Mouse (Mus musculus) limb, embryonic 14.5 days (tissue): ENCODE results near the gene Pitpna. TPM values are rescaled to one million over a fixed set of nuclear protein-coding genes. Genes with fewer than 3 reads are reported as not detected.

ENCODE experiments used
- ATAC-seq: fragments of 200-750 bp; cut with Nextera tagmentation; 2 replicates; pipeline ENCODE4 v1.8.0; 2017; ENCODE audit warnings: low read depth, moderate number of reproducible peaks, moderate TSS enrichment; ENCODE audit not compliant: low FRiP score
- DNase-seq: peaks from one replicate; pipeline ENCODE4 v3.0.0-alpha.2; 2015; ENCODE audit warnings: low spot score
- H3K27ac ChIP-seq: fragments of 300-500 bp; sonication (generic); replicated peaks from 2 replicates; pipeline ENCODE4 v1.5.1; 2014; ENCODE audit warnings: low read depth, mild to moderate bottlenecking, low read length, moderate library complexity, mixed read lengths
- H3K27me3 ChIP-seq: fragments of 300-500 bp; sonication (generic); 2 replicates; pipeline ENCODE4 v1.6.1; 2014; ENCODE audit warnings: low read length, mixed read lengths; ENCODE audit not compliant: control insufficient read depth, insufficient read depth
- H3K36me3 ChIP-seq: fragments of 300-500 bp; sonication (generic); 2 replicates; pipeline ENCODE4 v1.6.1; 2014; ENCODE audit warnings: mild to moderate bottlenecking, low read length, moderate library complexity, mixed read lengths; ENCODE audit not compliant: control insufficient read depth, insufficient read depth
- H3K4me1 ChIP-seq: fragments of 300-500 bp; sonication (generic); 2 replicates; pipeline ENCODE4 v1.6.1; 2014; ENCODE audit warnings: antibody characterized with exemption, low read length, mixed read lengths; ENCODE audit not compliant: control insufficient read depth, insufficient read depth
- H3K4me2 ChIP-seq: fragments of 300-500 bp; sonication (generic); replicated peaks from 2 replicates; pipeline ENCODE4 v1.6.1; 2014; ENCODE audit warnings: low read depth, mild to moderate bottlenecking, low read length, moderate library complexity; ENCODE audit not compliant: severe bottlenecking
- H3K4me3 ChIP-seq: fragments of 300-500 bp; sonication (generic); replicated peaks from 2 replicates; pipeline ENCODE4 v1.5.1; 2014; ENCODE audit warnings: low read length
- H3K9ac ChIP-seq: fragments of 300-500 bp; sonication (generic); 2 replicates; pipeline ENCODE4 v1.6.1; 2014; ENCODE audit warnings: mild to moderate bottlenecking, low read depth, low read length, moderate library complexity; ENCODE audit not compliant: severe bottlenecking
- H3K9me3 ChIP-seq: fragments of 300-500 bp; sonication (generic); 2 replicates; pipeline ENCODE4 v1.6.1; 2016; ENCODE audit warnings: low read length; ENCODE audit not compliant: control insufficient read depth
- POLR2A ChIP-seq: fragments of 200-500 bp; IDR thresholded peaks from 2 replicates; pipeline ENCODE4 v1.8.0; 2012; ENCODE audit warnings: inconsistent platforms, mild to moderate bottlenecking, moderate library complexity, borderline replicate concordance; ENCODE audit not compliant: insufficient read depth, insufficient read length; ENCODE audit errors: extremely low read depth
- WGBS: fragments of 180-500 bp; shearing (Covaris S2); extraction: QIAGEN DNeasy Blood & Tissue Kit; methylation state at CpG from one replicate; pipeline ENCODE4 v1.1.7; 2014; 5-methylcytosine and 5-hydroxymethylcytosine counted together
- polyA plus RNA-seq, 2 experiments: library from polyadenylated mRNA; depleted of rRNA in 1 of 2; stranded (reverse) in 1 of 2; unstranded in 1 of 2; fragments of >200 nt; fragmentation: Nextera tagmentation in 1 of 2; extraction: Ambion mirVana in 1 of 2; gene quantifications; 2 replicates each; pipeline versions ENCODE4 v1.2.1 to v1.2.3; 2012 to 2014

The Pitpna gene
- polyA plus RNA-seq, 2 experiments = 78.6 to 80.3 TPM

DNA sequence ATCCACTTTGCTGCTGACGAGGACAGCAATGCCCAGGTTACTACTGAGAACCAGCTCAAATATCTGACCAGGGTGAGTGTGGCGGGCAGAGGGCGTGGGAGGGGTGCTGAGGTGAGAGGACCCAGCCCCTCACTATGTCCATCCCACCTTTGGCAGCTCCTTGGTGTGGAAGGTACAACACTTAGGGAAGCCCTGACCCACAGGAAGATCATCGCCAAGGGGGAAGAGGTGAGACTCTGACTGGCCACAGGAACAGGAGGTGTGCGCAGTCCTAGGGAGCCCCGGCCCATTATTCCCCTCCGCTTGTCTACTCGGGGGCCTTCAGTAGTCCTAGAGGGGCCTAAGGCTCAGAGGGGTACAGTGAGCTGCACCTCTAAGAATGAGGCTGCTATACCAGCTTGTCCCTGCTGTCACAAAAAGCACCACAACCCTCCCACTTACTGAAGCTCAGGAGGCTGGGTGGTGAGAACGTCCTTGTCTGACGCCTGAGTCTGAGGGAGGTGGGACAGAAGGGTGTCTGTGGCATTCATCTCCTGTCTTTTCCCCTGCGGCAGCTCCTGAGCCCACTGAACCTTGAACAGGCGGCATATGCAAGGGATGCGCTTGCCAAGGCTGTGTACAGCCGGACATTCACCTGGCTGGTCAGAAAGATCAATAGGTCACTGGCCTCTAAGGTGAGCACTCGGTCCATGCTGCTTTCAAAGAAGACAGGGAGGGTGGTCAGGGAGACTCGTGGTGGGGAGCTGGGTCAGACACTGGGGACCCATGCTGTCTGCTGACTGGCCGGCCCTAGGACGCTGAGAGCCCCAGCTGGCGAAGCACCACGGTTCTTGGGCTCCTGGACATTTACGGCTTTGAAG lies 73.3 kb downstream of the Pitpna start:
- no peaks in the 10 kb centered on the region for H3K27me3 ChIP-seq
- no peak overlapping the region for H3K27ac ChIP-seq
- WGBS = 86% methylated on average over 21 of the region's 21 CpGs
- H3K4me2 ChIP-seq = no peak overlapping the region
- H3K4me1 ChIP-seq = peaks cover 9% of the 10 kb centered on the region; the same call in 1 of the 2 replicates
- no peak overlapping the region for H3K4me3 ChIP-seq
- no peak for ATAC-seq
- no peaks in the 10 kb centered on the region for H3K9me3 ChIP-seq
- H3K9ac ChIP-seq = no peak overlapping the region
- no peak for TF ChIP-seq POLR2A
- DNase-seq = no peak
- peaks cover 73% of the 10 kb centered on the region for H3K36me3 ChIP-seq

DNA sequence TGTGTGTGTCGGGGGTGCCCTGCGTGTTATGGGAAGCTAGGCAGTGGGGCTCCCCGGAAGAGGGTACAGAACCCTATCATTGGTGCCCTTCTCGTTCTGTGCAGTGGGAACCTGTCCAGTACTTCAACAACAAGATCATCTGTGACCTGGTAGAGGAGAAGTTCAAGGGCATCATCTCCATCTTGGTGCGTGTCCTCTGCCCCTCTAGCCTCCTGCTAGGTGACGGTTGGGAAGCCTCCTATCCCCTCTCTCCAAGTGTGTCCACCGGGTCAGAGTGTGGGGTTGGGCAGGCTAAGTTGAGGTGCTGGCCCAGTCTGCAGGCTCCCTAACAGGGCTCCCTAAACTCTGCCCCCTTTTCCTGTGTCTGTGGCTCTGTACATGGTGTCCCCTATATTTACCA lies 74.2 kb downstream of the Pitpna start:
- Histone ChIP-seq H3K9ac (no peak overlapping the region), H3K4me3 (no peak overlapping the region), H3K27ac (no peak overlapping the region), H3K4me2 (no peak overlapping the region), H3K4me1 (0 out of 2 replicates have a peak, but pooled peaks cover under 1% of the 10 kb centered on the region), H3K36me3 (peaks cover 83% of the 10 kb centered on the region), H3K9me3 (no peaks in the 10 kb centered on the region), H3K27me3 (no peaks in the 10 kb centered on the region)
- DNase-seq (no peak), ATAC-seq (no peak)
- no peak for TF ChIP-seq POLR2A
- 93% methylated on average over 7 of the region's 7 CpGs for WGBS

DNA sequence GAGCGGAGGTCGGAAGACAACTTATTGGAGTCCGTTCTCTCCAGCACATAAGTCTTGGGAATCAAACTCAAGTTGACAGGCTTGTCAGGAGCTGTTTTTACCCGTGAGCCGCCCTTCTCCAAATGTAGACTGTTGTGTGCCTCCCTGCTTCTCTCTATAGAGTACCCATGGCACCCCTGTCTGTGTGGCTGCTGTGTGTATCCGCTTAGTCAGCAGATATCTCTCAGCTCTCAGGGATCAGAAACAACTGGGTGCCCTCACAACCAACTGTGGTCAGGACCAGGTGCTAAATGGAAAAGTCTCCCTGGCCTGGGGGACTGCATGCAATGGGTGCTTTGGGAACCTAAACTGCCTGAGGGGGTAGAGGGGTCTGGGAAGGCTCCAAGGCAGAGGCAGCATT lies 78.4 kb downstream of the Pitpna start:
- Histone ChIP-seq H3K27me3 (no peaks in the 10 kb centered on the region), H3K36me3 (peaks cover 88% of the 10 kb centered on the region), H3K4me2 (no peak overlapping the region), H3K4me1 (no peaks in the 10 kb centered on the region), H3K4me3 (no peak overlapping the region), H3K9ac (no peak overlapping the region), H3K27ac (no peak overlapping the region), H3K9me3 (no peaks in the 10 kb centered on the region)
- 94% methylated on average over 6 of the region's 6 CpGs for whole genome bisulfite sequencing
- ATAC-seq (no peak), DNase-seq (no peak)
- TF ChIP-seq POLR2A = no peak

DNA sequence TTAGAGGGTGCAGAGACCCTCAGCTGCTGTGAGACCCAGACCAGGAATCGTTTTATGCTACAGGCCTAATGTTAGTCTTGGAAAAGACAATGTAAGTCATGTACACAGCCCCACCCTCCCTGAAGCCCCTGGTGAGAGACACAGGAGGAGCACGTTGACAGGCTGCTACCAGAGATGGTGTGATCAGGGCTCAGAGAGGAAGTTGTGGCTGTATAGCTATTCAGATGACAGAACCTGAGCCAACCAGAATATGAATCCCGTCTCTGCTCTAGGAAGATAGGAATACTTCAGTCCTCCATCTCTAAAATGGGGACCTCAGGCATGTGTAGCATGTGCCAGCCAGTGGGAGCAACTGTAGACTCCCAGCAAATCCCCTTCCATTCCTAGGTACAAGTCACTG lies 80.7 kb downstream of the Pitpna start:
- no peak for ATAC-seq
- peaks cover 90% of the 10 kb centered on the region for H3K36me3 ChIP-seq
- no peak overlapping the region for H3K4me2 ChIP-seq
- H3K9me3 ChIP-seq = no peaks in the 10 kb centered on the region
- no peak for DNase-seq
- H3K27me3 ChIP-seq = no peaks in the 10 kb centered on the region
- no peaks in the 10 kb centered on the region for H3K4me1 ChIP-seq
- H3K4me3 ChIP-seq = no peak overlapping the region
- no peak for TF ChIP-seq POLR2A
- no peak overlapping the region for H3K27ac ChIP-seq
- 79% methylated on average over 3 of the region's 3 CpGs for WGBS
- no peak overlapping the region for H3K9ac ChIP-seq

DNA sequence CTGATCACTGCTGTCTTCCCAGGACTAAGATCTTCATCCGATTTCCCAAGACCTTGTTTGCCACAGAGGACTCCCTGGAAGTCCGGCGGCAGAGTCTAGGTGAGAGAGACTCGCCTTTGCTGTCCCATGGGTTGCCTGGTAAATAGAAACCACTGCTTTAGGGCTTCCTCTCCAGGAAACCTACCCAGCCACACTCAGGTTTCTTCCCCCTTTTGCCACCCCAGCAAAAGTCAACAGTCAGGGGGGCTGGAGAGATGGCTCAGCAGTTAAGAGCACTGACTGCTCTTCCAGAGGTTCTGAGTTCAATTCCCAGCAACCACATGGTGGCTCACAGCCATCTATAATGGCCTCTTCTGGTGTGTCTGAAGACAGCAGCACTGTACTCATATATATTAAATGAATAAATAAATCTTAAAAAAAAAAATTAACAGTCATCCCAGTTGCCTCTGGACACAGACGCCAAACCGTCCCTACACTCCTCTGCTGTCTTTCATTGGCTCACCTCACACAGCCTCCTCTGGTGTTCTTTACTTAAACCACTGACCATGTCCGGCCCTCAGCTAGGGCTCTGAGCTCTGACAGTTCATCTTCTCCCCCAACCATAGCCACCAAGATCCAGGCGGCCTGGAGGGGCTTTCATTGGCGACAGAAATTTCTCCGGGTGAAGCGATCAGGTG lies 81.4 kb downstream of the Pitpna start:
- no peak overlapping the region for H3K4me3 ChIP-seq
- H3K27me3 ChIP-seq = no peaks in the 10 kb centered on the region
- ATAC-seq (no peak), DNase-seq (no peak)
- 88% methylated on average over 11 of the region's 11 CpGs for WGBS
- H3K9me3 ChIP-seq = no peaks in the 10 kb centered on the region
- no peak overlapping the region for H3K27ac ChIP-seq
- no peak for TF ChIP-seq POLR2A
- no peak overlapping the region for H3K4me2 ChIP-seq
- no peaks in the 10 kb centered on the region for H3K4me1 ChIP-seq
- H3K36me3 ChIP-seq = peaks cover 89% of the 10 kb centered on the region
- H3K9ac ChIP-seq = no peak overlapping the region
